Mouse (Mus musculus) forebrain, embryonic 13.5 days (tissue): ENCODE results near the gene Gm26965. TPM values are rescaled to one million over a fixed set of nuclear protein-coding genes. Genes with fewer than 3 reads are reported as not detected.

Experiments
- ATAC-seq: fragments of 200-750 bp; cut with Nextera tagmentation; 2 replicates; pipeline ENCODE4 v1.8.0; 2017
- H3K27ac ChIP-seq: fragments of 300-500 bp; sonication (generic); 2 replicates; pipeline ENCODE4 v1.5.1; 2015; ENCODE audit warnings: inconsistent platforms, mild to moderate bottlenecking, moderate library complexity
- H3K27me3 ChIP-seq: fragments of 300-500 bp; sonication (generic); 2 replicates; pipeline ENCODE4 v1.6.1; 2015; ENCODE audit warnings: mild to moderate bottlenecking, inconsistent platforms
- H3K36me3 ChIP-seq: fragments of 300-500 bp; sonication (generic); 2 replicates; pipeline ENCODE4 v1.6.1; 2015; ENCODE audit warnings: mild to moderate bottlenecking, inconsistent platforms; ENCODE audit not compliant: poor library complexity, severe bottlenecking
- H3K4me1 ChIP-seq: fragments of 300-500 bp; sonication (generic); 2 replicates; pipeline ENCODE4 v1.6.1; 2015; ENCODE audit warnings: inconsistent platforms
- H3K4me2 ChIP-seq: fragments of 300-500 bp; sonication (generic); 2 replicates; pipeline ENCODE4 v1.6.1; 2015; ENCODE audit warnings: inconsistent platforms, mild to moderate bottlenecking, moderate library complexity
- H3K4me3 ChIP-seq: fragments of 300-500 bp; sonication (generic); 2 replicates; pipeline ENCODE4 v1.5.1; 2015; ENCODE audit warnings: mild to moderate bottlenecking, inconsistent platforms
- H3K9ac ChIP-seq: fragments of 300-500 bp; sonication (generic); 2 replicates; pipeline ENCODE4 v1.6.1; 2015; ENCODE audit warnings: mild to moderate bottlenecking, inconsistent platforms
- H3K9me3 ChIP-seq: fragments of 300-500 bp; sonication (generic); replicated peaks from 2 replicates; pipeline ENCODE4 v1.6.1; 2016; ENCODE audit warnings: inconsistent platforms
- WGBS: fragments of 180-500 bp; shearing (Covaris S2); methylation state at CpG from one replicate; pipeline ENCODE4 v1.1.7; 2015; 5-methylcytosine and 5-hydroxymethylcytosine counted together
- polyA plus RNA-seq: library from polyadenylated mRNA; unstranded; fragments of >200 nt; fragmentation: Nextera tagmentation; extraction: Ambion mirVana; gene quantifications from 2 replicates; pipeline ENCODE4 v1.2.1, GENCODE M21; 2015

Gm26965 gene
- not detected in 2 replicates for polyA plus RNA-seq

GRCm38 (mm10) chr13:67525753-67526410 lies at the start of gene Gm26965, which contains the start of gene Zfp87:
Gene Gm26965 (minus strand): TSS chr13:67526151.
Gene Zfp87 (minus strand): TSS chr13:67526177.
- Histone ChIP-seq H3K4me1 (peaks cover 21% of the 10 kb centered on the region), H3K4me2 (peak within 1 kb of the TSS; percentile 86), H3K27me3 (no peaks in the 10 kb centered on the region), H3K36me3 (peaks cover 7% of the 10 kb centered on the region), H3K9me3 (no peaks in the 10 kb centered on the region), H3K9ac (peak within 1 kb of the TSS; percentile 82), H3K27ac (peak within 1 kb of the TSS; percentile 63), H3K4me3 (peak within 1 kb of the TSS; percentile 82)
- WGBS = 0% methylated on average over 27 of the region's 27 CpGs
- ATAC-seq = peak; percentile 99

GRCm38 (mm10) chr13:67572591-67573189 lies 46.7 kb upstream of the Gm26965 start:
- 77% methylated on average over 5 of the region's 5 CpGs for WGBS

GRCm38 (mm10) chr13:67553730-67554129 lies 27.8 kb upstream of the Gm26965 start, which contains the start of gene Zfp748:
Gene Zfp748 (minus strand): TSS chr13:67553830.
- 82% methylated on average over 4 of the region's 4 CpGs for WGBS
- H3K36me3 ChIP-seq = no peaks in the 10 kb centered on the region
- peak within 1 kb of the TSS; percentile 88 for H3K9ac ChIP-seq
- peak within 1 kb of the TSS; percentile 72 for H3K27ac ChIP-seq
- H3K4me1 ChIP-seq = peaks cover 16% of the 10 kb centered on the region
- H3K27me3 ChIP-seq = no peaks in the 10 kb centered on the region
- H3K9me3 ChIP-seq = no peaks in the 10 kb centered on the region
- no peak for ATAC-seq
- peak within 1 kb of the TSS; percentile 88 for H3K4me3 ChIP-seq
- H3K4me2 ChIP-seq = peak within 1 kb of the TSS; percentile 73

More at GRCm38 (mm10) chr13:67572591-67573189, 46.7 kb upstream of the Gm26965 start:
- Histone ChIP-seq H3K27me3 (no peaks in the 10 kb centered on the region), H3K27ac (no peak overlapping the region), H3K4me2 (no peak overlapping the region), H3K4me3 (no peak overlapping the region), H3K9me3 (no peaks in the 10 kb centered on the region), H3K4me1 (no peaks in the 10 kb centered on the region), H3K9ac (no peak overlapping the region), H3K36me3 (no peaks in the 10 kb centered on the region)
- ATAC-seq = no peak

- Histone ChIP-seq H3K36me3 (no peaks in the 10 kb centered on the region), H3K4me3 (peak overlapping the region; percentile 88), H3K4me2 (peak overlapping the region; percentile 73), H3K9ac (peak overlapping the region; percentile 88), H3K9me3 (no peaks in the 10 kb centered on the region), H3K27me3 (no peaks in the 10 kb centered on the region), H3K4me1 (peaks cover 16% of the 10 kb centered on the region), H3K27ac (peak overlapping the region; percentile 72)
- ATAC-seq = peak; percentile 99
- WGBS = under 1% methylated on average over 44 of the region's 44 CpGs
These were observed 26.8 kb upstream of the Gm26965 start for GRCm38 (mm10) chr13:67552505-67553346.

- Histone ChIP-seq H3K27me3 (no peaks in the 10 kb centered on the region), H3K4me3 (no peak overlapping the region), H3K9ac (no peak overlapping the region), H3K9me3 (0 out of 2 replicates have a peak, but pooled peaks cover 4% of the 10 kb centered on the region), H3K4me2 (no peak overlapping the region), H3K4me1 (no peaks in the 10 kb centered on the region), H3K27ac (no peak overlapping the region), H3K36me3 (peaks cover 48% of the 10 kb centered on the region)
- WGBS = 88% methylated on average over 1 of the region's 1 CpGs
- ATAC-seq = no peak
These were observed 20.0 kb upstream of the Gm26965 start for GRCm38 (mm10) chr13:67545941-67546340.

GRCm38 (mm10) chr13:67527049-67527730 lies 1.2 kb upstream of the Gm26965 start:
- no peak for ATAC-seq
- Histone ChIP-seq H3K9me3 (no peaks in the 10 kb centered on the region), H3K27ac (no peak overlapping the region), H3K4me3 (no peak overlapping the region), H3K4me1 (peaks cover 21% of the 10 kb centered on the region), H3K27me3 (no peaks in the 10 kb centered on the region), H3K9ac (no peak overlapping the region), H3K4me2 (no peak overlapping the region), H3K36me3 (no peaks in the 10 kb centered on the region)
- 79% methylated on average over 3 of the region's 3 CpGs for whole genome bisulfite sequencing

GRCm38 (mm10) chr13:67500908-67501307 lies 25.0 kb downstream of the Gm26965 start:
- peak; percentile 41 for ATAC-seq
- Histone ChIP-seq H3K36me3 (peaks cover 9% of the 10 kb centered on the region), H3K9me3 (no peaks in the 10 kb centered on the region), H3K4me2 (no peak overlapping the region), H3K4me3 (no peak overlapping the region), H3K4me1 (peaks cover 10% of the 10 kb centered on the region), H3K27ac (no peak overlapping the region), H3K9ac (no peak overlapping the region), H3K27me3 (no peaks in the 10 kb centered on the region)
- 87% methylated on average over 1 of the region's 1 CpGs for WGBS

GRCm38 (mm10) chr13:67500084-67500719 lies 25.7 kb downstream of the Gm26965 start, which contains the start of gene Zfp58:
Gene Zfp58 (minus strand): TSS chr13:67500555.
- WGBS = 0% methylated on average over 22 of the region's 22 CpGs
- Histone ChIP-seq H3K9me3 (no peaks in the 10 kb centered on the region), H3K4me2 (peak within 1 kb of the TSS; percentile 79), H3K36me3 (peaks cover 14% of the 10 kb centered on the region), H3K27me3 (no peaks in the 10 kb centered on the region), H3K27ac (no peak within 1 kb of the TSS), H3K4me1 (peaks cover 10% of the 10 kb centered on the region), H3K4me3 (peak within 1 kb of the TSS; percentile 81), H3K9ac (peak within 1 kb of the TSS; percentile 81)
- peak; percentile 98 for ATAC-seq

- peaks cover 10% of the 10 kb centered on the region for H3K4me1 ChIP-seq
- H3K9ac ChIP-seq = no peak overlapping the region
- no peaks in the 10 kb centered on the region for H3K27me3 ChIP-seq
- H3K4me3 ChIP-seq = no peak overlapping the region
- H3K4me2 ChIP-seq = no peak overlapping the region
- peaks cover 8% of the 10 kb centered on the region; the same call in 1 of the 2 replicates for H3K9me3 ChIP-seq
- no peak overlapping the region for H3K27ac ChIP-seq
- peaks cover 56% of the 10 kb centered on the region for H3K36me3 ChIP-seq
- no peak for ATAC-seq
- 90% methylated on average over 1 of the region's 1 CpGs for WGBS
These were observed 30.3 kb downstream of the Gm26965 start for GRCm38 (mm10) chr13:67495631-67496030.

- peak overlapping the region; percentile 70 for H3K9ac ChIP-seq
- no peaks in the 10 kb centered on the region for H3K9me3 ChIP-seq
- peaks cover 13% of the 10 kb centered on the region for H3K36me3 ChIP-seq
- H3K27ac ChIP-seq = no peak overlapping the region
- peak overlapping the region; percentile 74 for H3K4me2 ChIP-seq
- H3K4me3 ChIP-seq = peak overlapping the region; percentile 58
- H3K4me1 ChIP-seq = peaks cover 10% of the 10 kb centered on the region; the same call in 1 of the 2 replicates
- no peaks in the 10 kb centered on the region for H3K27me3 ChIP-seq
- peak; percentile 72 for ATAC-seq
- 45% methylated on average over 8 of the region's 8 CpGs for WGBS
These were observed 41.5 kb downstream of the Gm26965 start for GRCm38 (mm10) chr13:67484424-67484811.
